Mouse (Mus musculus) E14TG2a.4 (cell line): ENCODE data around the gene Suv39h1.
A peak's percentile ranks its signal among the peaks of the same experiment; 100 is the strongest.
"Not testable (repeated sequence)": the region's sequence is repeated elsewhere in the genome, so short reads cannot be mapped to it uniquely, and the experiment has no call there.

Experiments
- H3K27me3 ChIP-seq: 2 replicates; pipeline ENCODE4 v1.6.1; 2014; ENCODE audit warnings: low read length, control low read depth; ENCODE audit not compliant: insufficient read depth
- H3K36me3 ChIP-seq: 2 replicates; pipeline ENCODE4 v1.6.1; 2014; ENCODE audit warnings: low read length, control low read depth; ENCODE audit not compliant: insufficient read depth
- H3K4me1 ChIP-seq: replicated peaks from 2 replicates; pipeline ENCODE4 v1.6.1; 2014; ENCODE audit warnings: low read depth, low read length, control low read depth
- H3K4me3 ChIP-seq: replicated peaks from 2 replicates; pipeline ENCODE4 v1.5.1; 2014; ENCODE audit warnings: mild to moderate bottlenecking, low read length
- H3K9me3 ChIP-seq: 2 replicates; pipeline ENCODE4 v1.6.1; 2014; ENCODE audit warnings: low read length, control low read depth
- CTCF ChIP-seq: conservative IDR thresholded peaks from 2 replicates; pipeline ENCODE4 v1.5.1; 2014; ENCODE audit warnings: low read length
- NANOG ChIP-seq: IDR thresholded peaks from 2 replicates; pipeline ENCODE4 v1.6.1; 2014; ENCODE audit warnings: borderline replicate concordance, low read length, mixed read lengths
- POU5F1 ChIP-seq: IDR thresholded peaks from 2 replicates; pipeline ENCODE4 v1.6.1; 2014; ENCODE audit warnings: low read length, borderline replicate concordance

The Suv39h1 gene

GRCm38 (mm10) chrX:8073881-8074429 is 605 bp downstream of the Suv39h1 start:
- Histone ChIP-seq H3K9me3 (no peaks in the 10 kb centered on the region), H3K27me3 (peaks cover 10% of the 10 kb centered on the region; the same call in 1 of the 2 replicates), H3K4me3 (peak overlapping the region; percentile 81), H3K4me1 (peaks cover 41% of the 10 kb centered on the region), H3K36me3 (peaks cover 39% of the 10 kb centered on the region)
- TF ChIP-seq NANOG (no peak), CTCF (no peak), POU5F1 (no peak)

- no peak for TF ChIP-seq NANOG
- TF ChIP-seq CTCF, result no peak
- TF ChIP-seq POU5F1, result no peak
Measured at GRCm38 (mm10) chrX:8069166-8069565, 5.4 kb downstream of the Suv39h1 start.

GRCm38 (mm10) chrX:8051044-8051781 is 23.3 kb downstream of the Suv39h1 start:
- not testable (repeated sequence) for H3K9me3 ChIP-seq, H3K27me3 ChIP-seq
- peak overlapping the region; percentile 77 for H3K4me3 ChIP-seq

More at GRCm38 (mm10) chrX:8069166-8069565, 5.4 kb downstream of the Suv39h1 start:
- H3K4me1 ChIP-seq, result peaks cover 58% of the 10 kb centered on the region
- H3K36me3 ChIP-seq, result peaks cover 86% of the 10 kb centered on the region
- no peaks in the 10 kb centered on the region for H3K27me3 ChIP-seq
- H3K4me3 ChIP-seq, result no peak overlapping the region
- H3K9me3 ChIP-seq, result no peaks in the 10 kb centered on the region

DNA sequence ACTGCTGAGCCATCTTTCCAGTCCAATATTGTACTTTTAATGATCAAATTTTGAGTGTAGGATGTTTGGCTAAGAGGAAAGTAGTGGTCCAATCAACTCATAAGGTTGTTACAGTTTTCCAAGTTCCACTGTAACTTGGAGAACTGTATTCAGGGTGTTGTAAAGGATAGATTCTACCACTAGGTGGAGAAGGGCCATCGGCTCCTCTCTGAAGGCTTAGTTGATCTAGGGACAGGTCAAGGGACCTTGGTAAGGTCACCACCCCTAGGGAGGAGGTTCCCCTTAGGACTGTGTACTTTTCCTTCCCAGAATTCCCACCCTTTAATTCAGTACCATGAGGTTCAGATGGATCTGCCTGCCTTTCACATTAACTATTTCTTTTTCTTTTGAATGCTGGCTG is 41.6 kb downstream of the Suv39h1 start:
- no peak overlapping the region for H3K4me3 ChIP-seq
- H3K27me3 ChIP-seq, result no peaks in the 10 kb centered on the region
- no peaks in the 10 kb centered on the region for H3K36me3 ChIP-seq
- H3K9me3 ChIP-seq, result no peaks in the 10 kb centered on the region
- no peak for TF ChIP-seq POU5F1
- peak; percentile 37 for TF ChIP-seq CTCF
- no peaks in the 10 kb centered on the region for H3K4me1 ChIP-seq

More at GRCm38 (mm10) chrX:8051044-8051781, 23.3 kb downstream of the Suv39h1 start:
- Histone ChIP-seq H3K4me1 (peaks cover 35% of the 10 kb centered on the region), H3K36me3 (peaks cover 32% of the 10 kb centered on the region)
- TF ChIP-seq NANOG (peak; percentile 69; the same call in 1 of the 2 replicates), POU5F1 (peak; percentile 82; the same call in 1 of the 2 replicates)

DNA sequence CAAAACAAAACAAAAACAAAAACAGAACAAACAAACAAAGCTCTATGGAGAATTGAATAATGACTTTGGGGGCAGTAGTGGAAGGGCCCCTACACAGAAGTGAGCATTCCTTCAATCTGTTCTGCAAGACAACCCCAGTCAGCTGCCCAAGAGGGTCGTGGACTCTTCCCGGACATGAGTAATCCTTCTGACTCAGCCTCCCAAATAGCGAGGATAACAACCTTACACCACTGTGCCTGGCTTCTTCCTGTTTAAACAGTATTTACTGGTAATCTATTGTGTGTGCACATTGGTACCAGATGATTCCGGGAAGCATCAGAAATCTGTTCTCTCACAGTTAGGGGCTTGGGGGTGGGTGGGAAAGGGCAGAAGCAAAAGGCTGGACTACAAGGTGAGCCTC is 47.7 kb downstream of the Suv39h1 start:
- TF ChIP-seq POU5F1, result no peak
- no peaks in the 10 kb centered on the region for H3K27me3 ChIP-seq
- H3K36me3 ChIP-seq, result no peaks in the 10 kb centered on the region
- H3K4me1 ChIP-seq, result no peaks in the 10 kb centered on the region
- H3K9me3 ChIP-seq, result no peaks in the 10 kb centered on the region
- H3K4me3 ChIP-seq, result no peak overlapping the region

- Histone ChIP-seq H3K36me3 (no peaks in the 10 kb centered on the region), H3K4me3 (no peak overlapping the region), H3K27me3 (no peaks in the 10 kb centered on the region), H3K9me3 (no peaks in the 10 kb centered on the region), H3K4me1 (peaks cover 19% of the 10 kb centered on the region)
- TF ChIP-seq CTCF, result peak; percentile 27
- TF ChIP-seq POU5F1, result no peak
Measured at GRCm38 (mm10) chrX:8024795-8025194, 49.8 kb downstream of the Suv39h1 start.

GRCm38 (mm10) chrX:8020111-8020778 is 54.3 kb downstream of the Suv39h1 start:
- Histone ChIP-seq H3K36me3 (no peaks in the 10 kb centered on the region), H3K4me1 (peaks cover 49% of the 10 kb centered on the region), H3K4me3 (no peak overlapping the region), H3K27me3 (no peaks in the 10 kb centered on the region), H3K9me3 (no peaks in the 10 kb centered on the region)
- TF ChIP-seq NANOG, result peak; percentile 69; the same call in 1 of the 2 replicates
- no peak for TF ChIP-seq POU5F1
- peak; percentile 36 for TF ChIP-seq CTCF

GRCm38 (mm10) chrX:8018286-8018685 is 56.3 kb downstream of the Suv39h1 start, which contains the start of gene Glod5:
TSS of gene Glod5 (minus strand) at chrX:8018492.
- Histone ChIP-seq H3K9me3 (no peaks in the 10 kb centered on the region), H3K4me3 (no peak within 1 kb of the TSS), H3K4me1 (peaks cover 60% of the 10 kb centered on the region), H3K36me3 (no peaks in the 10 kb centered on the region), H3K27me3 (no peaks in the 10 kb centered on the region)
- TF ChIP-seq POU5F1 (no peak), CTCF (no peak), NANOG (no peak)
